Mouse (Mus musculus) forebrain, embryonic 16.5 days (tissue): ENCODE data around the gene Kif18b. TPM values are rescaled to one million over a fixed set of nuclear protein-coding genes. Genes with fewer than 3 reads are reported as not detected.

Experiments
- ATAC-seq: fragments of 200-750 bp; cut with Nextera tagmentation; 2 replicates; pipeline ENCODE4 v1.8.0; 2017; ENCODE audit warnings: mild to moderate bottlenecking, moderate library complexity
- H3K27ac ChIP-seq: fragments of 300-500 bp; sonication (generic); 2 replicates; pipeline ENCODE4 v1.5.1; 2014; ENCODE audit warnings: low read length, control low read depth
- H3K27me3 ChIP-seq: fragments of 300-500 bp; sonication (generic); replicated peaks from 2 replicates; pipeline ENCODE4 v1.6.1; 2014; ENCODE audit warnings: low read length; ENCODE audit not compliant: control insufficient read depth, insufficient read depth
- H3K36me3 ChIP-seq: fragments of 300-500 bp; sonication (generic); 2 replicates; pipeline ENCODE4 v1.6.1; 2014; ENCODE audit not compliant: control insufficient read depth, insufficient read depth
- H3K4me1 ChIP-seq: fragments of 300-500 bp; sonication (generic); replicated peaks from 2 replicates; pipeline ENCODE4 v1.6.1; 2014; ENCODE audit warnings: low read length; ENCODE audit not compliant: control insufficient read depth, insufficient read depth
- H3K4me2 ChIP-seq: fragments of 300-500 bp; sonication (generic); 2 replicates; pipeline ENCODE4 v1.6.1; 2014; ENCODE audit warnings: mild to moderate bottlenecking, low read length, control low read depth
- H3K4me3 ChIP-seq: fragments of 300-500 bp; sonication (generic); replicated peaks from 2 replicates; pipeline ENCODE4 v1.5.1; 2014; ENCODE audit warnings: mild to moderate bottlenecking, low read length, control low read depth
- H3K9ac ChIP-seq: fragments of 300-500 bp; sonication (generic); replicated peaks from 2 replicates; pipeline ENCODE4 v1.6.1; 2014; ENCODE audit warnings: low read depth, low read length, control low read depth
- H3K9me3 ChIP-seq: fragments of 300-500 bp; sonication (generic); 2 replicates; pipeline ENCODE4 v1.6.1; 2016; ENCODE audit warnings: low read length; ENCODE audit not compliant: control insufficient read depth
- WGBS: fragments of 180-500 bp; shearing (Covaris S2); extraction: QIAGEN DNeasy Blood & Tissue Kit; methylation state at CpG from one replicate; pipeline ENCODE4 v1.1.7; 2014; 5-methylcytosine and 5-hydroxymethylcytosine counted together
- polyA plus RNA-seq: library from polyadenylated mRNA; unstranded; fragments of >200 nt; fragmentation: Nextera tagmentation; extraction: Ambion mirVana; gene quantifications from 2 replicates; pipeline ENCODE4 v1.2.1, GENCODE M21; 2015

The Kif18b gene
- polyA plus RNA-seq, 1 experiment from 2014 or later = 3.0 TPM

DNA sequence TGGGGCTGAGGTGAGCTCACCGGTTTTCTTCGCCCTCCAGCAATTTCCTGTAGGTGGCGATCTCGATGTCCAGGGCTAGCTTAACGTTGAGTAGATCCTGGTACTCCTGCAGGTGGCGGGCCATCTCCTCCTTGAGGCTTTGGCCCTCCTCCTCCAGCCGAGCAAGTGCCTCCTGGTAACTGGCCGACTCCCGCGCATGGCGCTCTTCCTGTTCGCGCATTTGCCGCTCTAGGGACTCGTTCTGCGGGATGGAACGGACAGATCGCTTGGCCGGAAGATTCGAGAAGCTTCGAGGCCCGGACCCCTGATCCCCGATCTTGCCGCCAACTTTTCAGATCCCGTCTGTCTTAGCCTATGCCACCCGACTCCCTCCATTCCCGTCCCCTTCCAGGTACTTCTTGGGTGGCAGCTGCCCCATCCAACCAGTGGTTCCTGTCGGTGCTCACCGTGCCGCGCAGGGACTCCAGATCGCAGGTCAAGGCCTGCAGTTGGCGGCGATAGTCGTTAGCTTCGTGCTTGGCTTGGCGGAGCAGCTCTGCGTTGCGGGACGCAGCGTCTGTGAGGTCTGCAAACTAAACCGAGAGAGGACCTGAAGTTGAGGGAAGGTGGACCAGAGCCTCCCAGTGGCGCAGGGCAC, 31.8 kb downstream of the Kif18b start:
- H3K9ac ChIP-seq = peak overlapping the region; percentile 16; the same call in 1 of the 2 replicates
- 3% methylated on average over 43 of the region's 43 CpGs for WGBS
- ATAC-seq = no peak
- peaks cover 7% of the 10 kb centered on the region for H3K4me1 ChIP-seq
- no peak overlapping the region for H3K27ac ChIP-seq
- H3K4me2 ChIP-seq = peak overlapping the region; percentile 34
- no peaks in the 10 kb centered on the region for H3K36me3 ChIP-seq
- H3K4me3 ChIP-seq = peak overlapping the region; percentile 19; the same call in 1 of the 2 replicates
- H3K27me3 ChIP-seq = peaks cover 10% of the 10 kb centered on the region
- H3K9me3 ChIP-seq = no peaks in the 10 kb centered on the region

DNA sequence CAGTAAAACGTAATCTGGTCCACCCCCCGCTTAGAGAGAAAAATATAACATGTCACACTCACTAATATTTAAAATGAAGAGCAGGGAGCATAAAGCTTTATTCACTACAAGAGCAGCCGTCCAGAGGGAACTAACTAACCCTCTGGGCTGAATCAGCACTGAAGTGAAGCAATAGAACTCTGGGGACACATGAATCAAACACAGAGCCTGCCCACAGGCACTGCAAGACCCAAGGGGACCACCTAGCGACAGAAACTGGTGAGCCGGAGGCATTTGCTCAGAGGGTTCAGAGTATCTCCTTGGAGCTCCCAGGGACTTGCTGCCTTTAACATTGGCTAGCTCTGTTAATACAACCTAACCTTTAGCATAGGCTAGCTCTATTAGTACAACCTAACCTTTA, 34.8 kb downstream of the Kif18b start:
- no peaks in the 10 kb centered on the region for H3K9me3 ChIP-seq
- H3K4me2 ChIP-seq = no peak overlapping the region
- H3K36me3 ChIP-seq = no peaks in the 10 kb centered on the region
- WGBS = 72% methylated on average over 5 of the region's 5 CpGs
- H3K4me3 ChIP-seq = no peak overlapping the region
- H3K27me3 ChIP-seq = peaks cover 10% of the 10 kb centered on the region
- H3K4me1 ChIP-seq = peaks cover 8% of the 10 kb centered on the region
- no peak for ATAC-seq
- no peak overlapping the region for H3K9ac ChIP-seq
- no peak overlapping the region for H3K27ac ChIP-seq

DNA sequence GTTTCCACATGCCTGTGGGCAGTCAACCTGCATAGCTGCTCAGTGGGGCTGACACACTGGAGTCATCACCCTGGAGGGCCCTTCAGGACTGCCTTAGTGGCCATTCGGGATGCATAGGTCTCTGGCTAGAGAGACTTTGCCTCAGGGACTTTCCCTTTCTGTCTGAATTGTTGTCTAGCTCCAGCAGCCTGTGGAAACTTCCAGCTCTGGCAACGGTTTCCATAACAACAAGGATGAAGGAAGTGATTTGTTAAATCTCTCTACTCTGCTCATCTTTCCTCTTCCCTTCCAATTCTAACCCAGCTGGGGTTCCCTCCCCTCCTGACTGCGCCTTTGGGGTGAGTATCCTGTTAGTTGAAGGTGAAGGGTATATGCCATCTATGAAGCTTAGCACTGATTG, 36.8 kb downstream of the Kif18b start:
- H3K27me3 ChIP-seq = peaks cover 6% of the 10 kb centered on the region; the same call in 1 of the 2 replicates
- H3K4me1 ChIP-seq = peaks cover 6% of the 10 kb centered on the region
- H3K4me3 ChIP-seq = no peak overlapping the region
- no peaks in the 10 kb centered on the region for H3K9me3 ChIP-seq
- ATAC-seq = no peak
- H3K9ac ChIP-seq = no peak overlapping the region
- H3K4me2 ChIP-seq = no peak overlapping the region
- 62% methylated on average over 3 of the region's 3 CpGs for WGBS
- H3K27ac ChIP-seq = no peak overlapping the region
- no peaks in the 10 kb centered on the region for H3K36me3 ChIP-seq

DNA sequence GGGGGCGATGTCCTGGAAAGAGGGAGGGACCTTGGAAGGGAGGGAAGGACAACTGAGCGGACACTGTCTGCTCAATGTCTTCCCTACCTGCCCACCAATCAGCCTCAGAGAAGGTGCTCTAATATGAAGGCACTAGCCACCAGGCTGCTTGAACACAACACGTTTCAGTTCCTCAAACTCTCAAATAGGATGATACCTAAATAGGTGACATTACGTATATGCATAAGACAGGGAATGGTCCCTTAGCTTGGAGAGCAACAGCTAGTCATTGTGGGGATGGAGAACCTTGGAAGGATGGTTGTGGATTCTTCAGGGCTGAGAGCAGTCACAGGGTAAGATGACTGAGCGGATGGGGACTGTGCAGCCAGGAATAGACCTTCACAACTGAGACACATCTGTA, 37.5 kb downstream of the Kif18b start:
- 83% methylated on average over 5 of the region's 5 CpGs for WGBS
- no peak overlapping the region for H3K27ac ChIP-seq
- no peak overlapping the region for H3K4me3 ChIP-seq
- H3K4me1 ChIP-seq = peaks cover 3% of the 10 kb centered on the region
- H3K9ac ChIP-seq = no peak overlapping the region
- no peak for ATAC-seq
- no peak overlapping the region for H3K4me2 ChIP-seq
- 0 out of 2 replicates have a peak, but pooled peaks cover 6% of the 10 kb centered on the region for H3K27me3 ChIP-seq
- H3K9me3 ChIP-seq = no peaks in the 10 kb centered on the region
- H3K36me3 ChIP-seq = no peaks in the 10 kb centered on the region

DNA sequence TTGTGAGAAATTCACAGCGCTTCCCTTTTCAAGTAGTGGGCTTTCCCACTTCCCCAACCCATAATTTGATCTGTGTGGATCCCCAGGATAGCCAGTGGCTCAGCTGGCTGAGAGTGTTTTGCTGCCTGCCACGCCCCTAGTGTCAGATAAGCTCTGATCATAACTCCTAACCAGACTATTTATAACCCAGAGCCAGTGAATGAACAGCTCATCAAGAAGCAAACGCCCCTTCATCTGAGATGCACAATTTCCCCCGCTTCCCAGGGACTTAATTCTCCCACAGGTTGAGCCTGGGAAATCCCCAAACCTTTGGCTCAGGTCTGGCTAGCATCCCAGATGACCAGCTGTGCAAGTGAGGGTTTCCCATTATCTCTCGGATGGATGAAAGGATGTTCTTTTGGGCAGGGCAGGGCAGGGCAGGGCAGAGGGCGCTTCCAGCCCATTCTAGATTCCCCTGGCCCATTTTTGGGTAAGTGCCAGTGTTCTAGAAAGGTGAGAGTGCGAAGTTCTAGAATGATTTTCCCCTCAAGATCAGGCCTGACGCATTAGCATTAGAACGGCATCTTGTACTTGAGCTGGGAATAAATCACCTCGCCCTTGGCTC, 40.2 kb downstream of the Kif18b start, which contains the start of gene Fam187a:
Gene Fam187a, plus strand, starts transcription at position 554 of the 604 bp plus-strand sequence.
- Histone ChIP-seq H3K4me2 (no peak within 1 kb of the TSS), H3K27me3 (0 out of 2 replicates have a peak, but pooled peaks cover 3% of the 10 kb centered on the region), H3K4me1 (peaks cover 13% of the 10 kb centered on the region), H3K9me3 (no peaks in the 10 kb centered on the region), H3K4me3 (no peak within 1 kb of the TSS), H3K9ac (no peak within 1 kb of the TSS), H3K27ac (no peak within 1 kb of the TSS), H3K36me3 (no peaks in the 10 kb centered on the region)
- WGBS = 56% methylated on average over 10 of the region's 10 CpGs
- no peak for ATAC-seq

DNA sequence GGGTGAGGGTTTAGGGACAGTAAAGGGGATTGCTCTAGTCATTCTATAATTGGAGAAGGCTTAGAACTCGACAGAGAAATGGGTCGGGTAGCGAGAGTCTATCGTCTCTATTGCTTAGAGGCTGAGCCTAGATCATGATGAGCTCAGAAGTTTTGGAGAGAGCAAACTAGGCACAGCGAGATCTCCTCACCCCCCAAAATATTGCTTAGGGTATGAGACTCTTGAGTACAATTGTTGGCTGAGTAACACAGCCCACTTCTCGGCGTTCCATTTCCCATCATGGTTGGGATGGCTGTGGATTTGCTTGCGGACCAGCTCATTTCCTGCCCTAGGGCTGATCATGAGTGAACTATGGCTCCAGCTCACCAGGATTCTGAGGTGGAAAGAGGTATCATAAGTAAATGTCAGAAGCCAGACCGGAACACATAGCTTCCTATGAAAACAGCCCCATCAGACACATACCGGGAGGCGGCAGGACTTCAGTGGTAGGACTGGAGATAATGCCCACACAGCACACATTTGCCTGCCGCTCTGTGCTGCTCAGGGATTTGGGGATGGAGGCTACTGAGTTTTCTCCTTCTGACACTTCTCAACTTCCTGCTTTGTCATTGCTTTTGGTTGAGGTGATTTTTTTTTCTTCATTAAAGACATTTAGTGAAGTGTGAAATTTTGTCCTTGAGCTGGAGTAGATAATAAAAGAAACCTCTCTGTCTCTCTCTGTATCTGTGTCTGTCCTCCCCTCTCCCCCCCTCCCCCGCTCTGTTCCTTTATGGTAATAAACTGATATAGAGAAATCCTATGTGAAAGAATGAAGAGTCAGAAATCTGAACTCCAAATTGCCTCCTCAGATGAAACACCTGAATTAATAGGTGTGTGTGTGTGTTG, 43.4 kb downstream of the Kif18b start:
- Histone ChIP-seq H3K27me3 (no peaks in the 10 kb centered on the region), H3K4me3 (peak overlapping the region; percentile 59), H3K27ac (peak overlapping the region; percentile 89), H3K4me1 (peaks cover 19% of the 10 kb centered on the region), H3K36me3 (peaks cover 7% of the 10 kb centered on the region), H3K4me2 (peak overlapping the region; percentile 65), H3K9me3 (no peaks in the 10 kb centered on the region), H3K9ac (peak overlapping the region; percentile 69)
- 16% methylated on average over 13 of the region's 13 CpGs for WGBS
- peak; percentile 1; the same call in 1 of the 2 replicates for ATAC-seq

DNA sequence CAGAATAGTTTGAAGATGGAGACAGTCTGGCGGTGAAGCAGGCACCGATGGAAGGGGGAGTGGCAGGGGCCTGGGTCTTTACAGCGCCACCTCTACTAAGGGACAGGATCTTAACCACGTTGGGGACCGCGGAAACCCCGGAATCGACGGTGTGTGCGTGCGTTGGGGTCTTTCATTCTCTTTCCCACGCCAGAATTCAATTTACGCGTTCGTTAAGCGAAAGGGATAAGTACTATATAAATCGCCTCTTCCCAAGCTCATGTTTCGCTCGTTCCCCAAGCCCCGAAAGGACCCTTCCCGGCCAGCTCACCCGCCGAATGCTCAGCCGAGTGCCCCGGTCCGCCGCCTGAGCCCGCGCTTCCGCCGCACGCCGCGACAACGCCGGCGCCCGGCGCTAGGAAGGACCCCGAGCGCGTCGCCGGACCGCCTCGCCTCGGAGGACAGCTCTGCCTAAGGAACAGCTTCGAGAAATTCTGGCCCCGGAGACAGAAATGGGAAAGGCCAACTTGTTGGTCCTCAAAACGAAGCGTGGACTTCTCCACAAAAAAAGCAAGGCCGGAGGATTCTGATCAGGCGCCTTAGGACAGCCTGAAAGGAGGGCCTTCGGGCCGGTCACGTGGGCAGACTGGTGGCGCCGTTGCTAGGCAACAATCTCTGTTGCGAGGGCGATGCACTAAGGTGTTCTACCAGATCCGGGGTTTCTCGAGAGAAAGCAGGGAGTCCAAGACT, 44.2 kb downstream of the Kif18b start, which contains the start of the genes Eftud2 and Ccdc103:
Gene Eftud2, minus strand, starts transcription at position 401 of the 729 bp plus-strand sequence.
Gene Ccdc103, plus strand, starts transcription at position 620 of the 729 bp plus-strand sequence.
- H3K36me3 ChIP-seq = peaks cover 12% of the 10 kb centered on the region
- H3K4me3 ChIP-seq = peak within 1 kb of the TSS; percentile 59
- WGBS = under 1% methylated on average over 62 of the region's 62 CpGs
- H3K4me2 ChIP-seq = peak within 1 kb of the TSS; percentile 65
- ATAC-seq = peak; percentile 95
- H3K9ac ChIP-seq = peak within 1 kb of the TSS; percentile 69
- H3K9me3 ChIP-seq = no peaks in the 10 kb centered on the region
- no peaks in the 10 kb centered on the region for H3K27me3 ChIP-seq
- H3K27ac ChIP-seq = peak within 1 kb of the TSS; percentile 89
- H3K4me1 ChIP-seq = peaks cover 19% of the 10 kb centered on the region

DNA sequence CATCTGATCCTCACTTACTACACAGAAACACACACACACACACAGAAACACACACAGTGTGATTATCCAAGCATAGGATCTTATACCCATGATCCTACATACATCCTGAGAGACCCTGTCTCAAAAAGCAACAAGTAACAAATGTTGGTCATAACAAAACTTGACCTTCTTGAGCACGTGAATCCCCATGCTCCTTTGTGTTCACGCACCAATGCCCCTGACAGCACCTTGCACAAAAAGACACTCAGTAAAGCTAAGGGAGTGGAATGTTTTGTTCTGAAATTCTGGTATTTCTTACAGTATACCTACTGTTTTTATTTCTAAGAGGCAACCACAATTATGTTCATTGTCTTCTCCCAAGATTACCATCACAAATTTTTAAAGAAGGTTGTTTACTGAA, 45.4 kb downstream of the Kif18b start:
- H3K4me1 ChIP-seq = peaks cover 19% of the 10 kb centered on the region
- ATAC-seq = no peak
- no peak overlapping the region for H3K4me3 ChIP-seq
- peaks cover 16% of the 10 kb centered on the region for H3K36me3 ChIP-seq
- peak overlapping the region; percentile 65 for H3K4me2 ChIP-seq
- H3K9ac ChIP-seq = no peak overlapping the region; the same call in 1 of the 2 replicates
- no peak overlapping the region for H3K27ac ChIP-seq
- WGBS = 53% methylated on average over 2 of the region's 2 CpGs
- no peaks in the 10 kb centered on the region for H3K9me3 ChIP-seq
- no peaks in the 10 kb centered on the region for H3K27me3 ChIP-seq
